In the genomic region with DNA sequence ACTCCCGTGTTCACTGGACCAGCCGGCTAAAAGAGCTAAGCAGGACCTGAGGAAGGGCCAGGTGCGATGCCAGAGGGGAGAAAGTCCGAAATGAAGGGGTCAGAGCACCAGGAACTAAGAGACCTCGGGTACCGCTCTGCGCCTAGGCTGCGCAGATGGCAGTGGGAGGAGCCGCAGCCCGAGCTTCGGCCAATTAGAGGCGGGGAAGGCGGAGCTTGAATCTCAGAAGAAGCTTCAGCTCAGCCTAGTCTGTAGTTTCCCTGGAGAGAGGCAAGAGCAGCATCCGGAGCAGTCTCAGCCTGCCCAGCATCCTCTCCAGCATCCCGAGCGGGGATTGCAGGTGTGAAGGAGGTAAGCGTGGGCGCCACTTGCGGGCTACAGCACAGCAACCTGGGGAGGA, we compare ENCODE assay signal across 8 mouse cellular contexts. TPM values are rescaled to one million over a fixed set of nuclear protein-coding genes. Genes with fewer than 3 reads are reported as not detected.
DNase-seq lines count a peak whose midpoint lies in the region; ATAC-seq and TF ChIP-seq lines count a peak whose summit lies in the region.

A gene (plus strand): TSS at position 256 of the 400 bp plus-strand sequence.

- peak within 1 kb of the TSS; percentile 86 for H3K9ac ChIP-seq in neural tube, embryonic 11.5 days (ENCODE audit: low read length)
- peak within 1 kb of the TSS; percentile 88 for H3K9ac ChIP-seq in embryonic facial prominence, embryonic 11.5 days (replicated peaks; ENCODE audit: low read length)
- peak within 1 kb of the TSS; percentile 87 for H3K9ac ChIP-seq in midbrain, embryonic 11.5 days (ENCODE audit: low read length)

- ATAC-seq in neural tube, embryonic 11.5 days (ENCODE audit: insufficient read depth, low FRiP score, low TSS enrichment), result peak; percentile 94
- ATAC-seq in embryonic facial prominence, embryonic 11.5 days (replicated peaks; ENCODE audit: insufficient number of reproducible peaks, low FRiP score, low TSS enrichment, low read depth), result peak; percentile 97
- peak; percentile 93 for ATAC-seq in midbrain, embryonic 11.5 days (ENCODE audit: low FRiP score)

- peak within 1 kb of the TSS; percentile 77 for H3K4me2 ChIP-seq in neural tube, embryonic 11.5 days (ENCODE audit: low read depth)
- H3K4me2 ChIP-seq in embryonic facial prominence, embryonic 11.5 days (ENCODE audit: low read depth, low read length), result peak within 1 kb of the TSS; percentile 59
- peak within 1 kb of the TSS; percentile 71 for H3K4me2 ChIP-seq in midbrain, embryonic 11.5 days

- peaks cover 2% of the 10 kb centered on the region; the same call in 1 of the 2 replicates for H3K4me1 ChIP-seq in neural tube, embryonic 11.5 days (ENCODE audit: control insufficient read depth, insufficient read depth, low read length)
- no peaks in the 10 kb centered on the region for H3K4me1 ChIP-seq in embryonic facial prominence, embryonic 11.5 days (ENCODE audit: control insufficient read depth, insufficient read depth, low read length)
- H3K4me1 ChIP-seq in midbrain, embryonic 11.5 days (ENCODE audit: control insufficient read depth, insufficient read depth, low read length), result peaks cover 3% of the 10 kb centered on the region; the same call in 1 of the 2 replicates
- H3K4me1 ChIP-seq in spleen, adult 2 months (ENCODE audit: control insufficient read depth, insufficient read depth, insufficient read length), result no peaks in the 10 kb centered on the region

- WGBS in neural tube, embryonic 11.5 days, result 0% methylated on average over 19 of the region's 19 CpGs
- WGBS in embryonic facial prominence, embryonic 11.5 days, result 0% methylated on average over 19 of the region's 19 CpGs
- under 1% methylated on average over 19 of the region's 19 CpGs for WGBS in midbrain, embryonic 11.5 days
- WGBS in spleen, adult 2 months, result 1% methylated on average over 19 of the region's 19 CpGs

- H3K9me3 ChIP-seq in neural tube, embryonic 11.5 days (ENCODE audit: control insufficient read depth, low read length), result no peaks in the 10 kb centered on the region
- no peaks in the 10 kb centered on the region for H3K9me3 ChIP-seq in embryonic facial prominence, embryonic 11.5 days (replicated peaks; ENCODE audit: control insufficient read depth, low read length)
- H3K9me3 ChIP-seq in midbrain, embryonic 11.5 days (ENCODE audit: control insufficient read depth, low read length), result no peaks in the 10 kb centered on the region

- no peaks in the 10 kb centered on the region for H3K27me3 ChIP-seq in neural tube, embryonic 11.5 days (ENCODE audit: control insufficient read depth, insufficient read depth, low read length)
- H3K27me3 ChIP-seq in embryonic facial prominence, embryonic 11.5 days (ENCODE audit: control insufficient read depth, insufficient read depth, low read length), result no peaks in the 10 kb centered on the region
- H3K27me3 ChIP-seq in midbrain, embryonic 11.5 days (ENCODE audit: control insufficient read depth, insufficient read depth, low read length), result no peaks in the 10 kb centered on the region
- H3K27me3 ChIP-seq in spleen, adult 2 months (ENCODE audit: control insufficient read depth, insufficient read depth, low read length), result no peaks in the 10 kb centered on the region

- TF ChIP-seq POLR2A in spleen, adult 2 months (IDR thresholded peaks at IDR 0.05; ENCODE audit: low read depth, low read length), result peak; percentile 62

- peak; percentile 92 for DNase-seq in neural tube, embryonic 11.5 days (ENCODE audit: low spot score)
- no peak for DNase-seq in neural tube, embryonic 10.5 days (ENCODE audit: extremely low spot score, low spot score)
- DNase-seq in embryonic facial prominence, embryonic 11.5 days (ENCODE audit: low spot score), result peak; percentile 91
- DNase-seq in heart, adult 11 months, result peak; percentile 99
- peak; percentile 93 for DNase-seq in kidney, adult 11 months
- peak; percentile 91 for DNase-seq in left cerebral cortex, postnatal 4 days
- no peak for DNase-seq in midbrain, embryonic 11.5 days (ENCODE audit: low spot score, missing footprints)
- peak; percentile 86 to 88 for DNase-seq in spleen, adult 2 months (ENCODE audit: low read depth in 1 of 2, low spot score in 2 of 2)

- intact Hi-C loops in left cerebral cortex, postnatal 4 days (cut with DNase I), result loop anchor here (10.0 kb wide), 1 partner anchor 168 kb away; no protein-coding TSS in a partner anchor

- peak within 1 kb of the TSS; percentile 70; the same call in 1 of the 2 replicates for H3K27ac ChIP-seq in neural tube, embryonic 11.5 days (ENCODE audit: low read depth, low read length)
- peak within 1 kb of the TSS; percentile 53 for H3K27ac ChIP-seq in embryonic facial prominence, embryonic 11.5 days (replicated peaks; ENCODE audit: low read depth, low read length)
- peak within 1 kb of the TSS; percentile 49 for H3K27ac ChIP-seq in midbrain, embryonic 11.5 days (ENCODE audit: low read depth, low read length)
- peak within 1 kb of the TSS; percentile 97 for H3K27ac ChIP-seq in spleen, adult 2 months (ENCODE audit: insufficient read depth, low read length)

- peak within 1 kb of the TSS; percentile 90 for H3K4me3 ChIP-seq in neural tube, embryonic 11.5 days (ENCODE audit: low read depth, low read length)
- peak within 1 kb of the TSS; percentile 83 for H3K4me3 ChIP-seq in embryonic facial prominence, embryonic 11.5 days (ENCODE audit: low read depth, low read length)
- peak within 1 kb of the TSS; percentile 89 for H3K4me3 ChIP-seq in midbrain, embryonic 11.5 days (ENCODE audit: low read depth, low read length)
- peak within 1 kb of the TSS; percentile 92 for H3K4me3 ChIP-seq in spleen, adult 2 months (ENCODE audit: extremely low read depth, insufficient read depth, insufficient read length)

- no peaks in the 10 kb centered on the region for H3K36me3 ChIP-seq in neural tube, embryonic 11.5 days (ENCODE audit: control insufficient read depth, insufficient read depth, low read length)
- H3K36me3 ChIP-seq in embryonic facial prominence, embryonic 11.5 days (replicated peaks; ENCODE audit: control insufficient read depth, insufficient read depth, low read depth, low read length), result no peaks in the 10 kb centered on the region
- H3K36me3 ChIP-seq in midbrain, embryonic 11.5 days (ENCODE audit: control insufficient read depth, insufficient read depth, low read length), result no peaks in the 10 kb centered on the region
- no peaks in the 10 kb centered on the region for H3K36me3 ChIP-seq in spleen, adult 2 months (ENCODE audit: control insufficient read depth, insufficient read depth, low read length)

- no peak for TF ChIP-seq CTCF in spleen, adult 2 months (IDR thresholded peaks at IDR 0.05; ENCODE audit: extremely low read depth, insufficient read depth, insufficient read length, insufficient replicate concordance)

RNA-seq across cellular contexts. Expression of the gene that starts here (rescaled TPM):
- polyA plus RNA-seq in neural tube, embryonic 11.5 days (2014; fragmentation: Nextera tagmentation; extraction: Ambion mirVana), result 44.0 and 44.2 TPM in 2 replicates
- polyA plus RNA-seq in embryonic facial prominence, embryonic 11.5 days (2014; fragmentation: Nextera tagmentation; extraction: Ambion mirVana), result 15.7 and 16.1 TPM in 2 replicates
- 100 to 1,000 TPM; 116 to 118 TPM for total RNA-seq in left cerebral cortex, postnatal 4 days (2021)
- 30.2 and 34.2 TPM in 2 replicates for polyA plus RNA-seq in midbrain, embryonic 11.5 days (2014; fragmentation: Nextera tagmentation; extraction: Ambion mirVana)
- polyA plus RNA-seq in spleen, adult 2 months (2012; rRNA removed), result 0.72 and 0.92 TPM in 2 replicates

Comparison
In these comparisons a context has a peak if more than half of its experiments do, and no peak if none do; other contexts are left out.
1. DNase-seq: peak in neural tube, embryonic 11.5 days (single experiment), embryonic facial prominence, embryonic 11.5 days (single experiment), heart, adult 11 months (single experiment), kidney, adult 11 months (single experiment) and left cerebral cortex, postnatal 4 days (single experiment); none in neural tube, embryonic 10.5 days (single experiment) and midbrain, embryonic 11.5 days (single experiment).
2. Peak in DNase-seq, H3K4me3 ChIP-seq and H3K27ac ChIP-seq in spleen, adult 2 months; RNA of the gene not detected or under 1 TPM.
3. Peak in every context shown above with its lines, with median percentiles within 50 percentile points of each other: ATAC-seq, H3K27ac ChIP-seq, H3K4me2 ChIP-seq, H3K4me3 ChIP-seq and H3K9ac ChIP-seq.